ENCODE assay signal across 9 mouse cellular contexts in genomic region chr2:169634619-169635382, GRCm38 (mm10). TPM values are rescaled to one million over a fixed set of nuclear protein-coding genes. Genes with fewer than 3 reads are reported as not detected.
A peak's percentile ranks its signal among the peaks of the same experiment; 100 is the strongest.
DNase-seq lines count a peak whose midpoint lies in the region; ATAC-seq and TF ChIP-seq lines count a peak whose summit lies in the region.
"Had no signal": no experiment of that assay in that cellular context is flagged by ENCODE, and none has a peak within 500 bp of the region (broad histone marks: within the 10 kb centered on the region; RNA-seq: fewer than 3 reads in every experiment).

No protein-coding gene starts in this region.

- no peak for DNase-seq in heart, adult 2 months
- DNase-seq in heart, postnatal 25 days (ENCODE audit: low spot score) = no peak
- DNase-seq in hindbrain, embryonic 10.5 days (ENCODE audit: low spot score) = no peak
- no peak for DNase-seq in liver, postnatal 0 days
- DNase-seq in B cell, adult 2 months = no peak
- no peak for DNase-seq in frontal cortex, adult 2 months (ENCODE audit: extremely low spot score in 1 of 2, low spot score in 1 of 2)
- DNase-seq in layer of hippocampus, postnatal 36 days = no peak

- intact Hi-C loops in heart, adult 2 months (cut with DNase I) = loop anchor here (2.0 to 5.0 kb wide), 3 partner anchors 30 to 212 kb away; no protein-coding TSS in a partner anchor
- intact Hi-C loops in heart, postnatal 25 days (cut with DNase I) = loop anchor here (5.0 kb wide), 2 partner anchors 32 to 212 kb away; no protein-coding TSS in a partner anchor

- H3K4me1 ChIP-seq in heart, adult 2 months (ENCODE audit: control insufficient read depth, insufficient read depth, low read length) = peaks cover 2% of the 10 kb centered on the region; the same call in 1 of the 2 replicates
- H3K4me1 ChIP-seq in hindbrain, embryonic 10.5 days (replicated peaks) = peaks cover 42% of the 10 kb centered on the region
- peaks cover 2% of the 10 kb centered on the region; the same call in 1 of the 2 replicates for H3K4me1 ChIP-seq in liver, postnatal 0 days (ENCODE audit: insufficient read depth)

- peak overlapping the region; percentile 93 for H3K27ac ChIP-seq in heart, adult 2 months
- H3K27ac ChIP-seq in hindbrain, embryonic 10.5 days = peak overlapping the region; percentile 90; the same call in 1 of the 2 replicates
- peak overlapping the region; percentile 67; the same call in 1 of the 2 replicates for H3K27ac ChIP-seq in liver, postnatal 0 days (ENCODE audit: low read depth)

- H3K4me2 ChIP-seq in liver, postnatal 0 days (ENCODE audit: low read depth, low read length) = peak overlapping the region; percentile 77

- no peaks in the 10 kb centered on the region; the same call in 1 of the 2 replicates for H3K79me2 ChIP-seq in heart, adult 2 months (replicated peaks; ENCODE audit: control insufficient read depth, insufficient read depth, low read length)

- no peak for TF ChIP-seq CTCF in heart, adult 2 months (IDR thresholded peaks at IDR 0.05)
- TF ChIP-seq CTCF in liver, postnatal 0 days (IDR thresholded peaks at IDR 0.05; ENCODE audit: low read depth) = no peak

- peak overlapping the region; percentile 91 for H3K9ac ChIP-seq in heart, adult 2 months (ENCODE audit: low read depth, low read length)
- peak overlapping the region; percentile 73 for H3K9ac ChIP-seq in liver, postnatal 0 days (replicated peaks)

- ATAC-seq in CD4-positive, CD25-positive, alpha-beta regulatory T cell, adult 4 months = peak; percentile 51
- ATAC-seq in liver, postnatal 0 days = no peak

- H3K36me3 ChIP-seq in heart, adult 2 months (ENCODE audit: control insufficient read depth, insufficient read depth, low read length) = no peaks in the 10 kb centered on the region; the same call in 1 of the 2 replicates
- no peaks in the 10 kb centered on the region for H3K36me3 ChIP-seq in hindbrain, embryonic 10.5 days
- no peaks in the 10 kb centered on the region for H3K36me3 ChIP-seq in liver, postnatal 0 days (replicated peaks; ENCODE audit: insufficient read depth, low read length)

- no peaks in the 10 kb centered on the region for H3K27me3 ChIP-seq in heart, adult 2 months (ENCODE audit: control insufficient read depth, insufficient read depth, low read length)
- no peaks in the 10 kb centered on the region; the same call in 1 of the 2 replicates for H3K27me3 ChIP-seq in hindbrain, embryonic 10.5 days (ENCODE audit: insufficient read depth, poor library complexity, severe bottlenecking)
- peaks cover 11% of the 10 kb centered on the region; the same call in 1 of the 2 replicates for H3K27me3 ChIP-seq in liver, postnatal 0 days (ENCODE audit: insufficient read depth, low read length)
- H3K27me3 ChIP-seq: CH12.LX had no signal

- WGBS in heart, adult 2 months = 38% methylated on average over 17 of the region's 17 CpGs
- whole genome bisulfite sequencing in hindbrain, embryonic 10.5 days = 57% methylated on average over 17 of the region's 17 CpGs
- WGBS in liver, postnatal 0 days (ENCODE audit: insufficient replicate concordance) = 43% methylated on average over 17 of the region's 17 CpGs

- no peak for TF ChIP-seq EP300 in heart, adult 2 months (IDR thresholded peaks at IDR 0.05; ENCODE audit: insufficient read depth, low read depth, low read length)
- no peak for TF ChIP-seq EP300 in liver, postnatal 0 days (IDR thresholded peaks at IDR 0.05; ENCODE audit: low read depth)

- peak overlapping the region; percentile 80 for H3K4me3 ChIP-seq in heart, adult 2 months
- peak overlapping the region; percentile 77 for H3K4me3 ChIP-seq in hindbrain, embryonic 10.5 days
- H3K4me3 ChIP-seq in liver, postnatal 0 days (ENCODE audit: low read depth, low read length) = peak overlapping the region; percentile 58

- no peak for TF ChIP-seq POLR2A in heart, adult 2 months (IDR thresholded peaks at IDR 0.05; ENCODE audit: insufficient read depth, low read depth, low read length)

- H3K9me3 ChIP-seq in hindbrain, embryonic 10.5 days = no peaks in the 10 kb centered on the region
- H3K9me3 ChIP-seq in liver, postnatal 0 days (ENCODE audit: low read length) = no peaks in the 10 kb centered on the region

RNA-seq across cellular contexts. Expression of gene Tshz2, which starts 2.0 kb away (rescaled TPM):
- total RNA-seq in heart, adult 2 months (2021) = 10 to 100 TPM; 12.1 to 12.9 TPM
- 8.2 and 8.7 TPM in 2 replicates for polyA plus RNA-seq in heart, adult 2 months (2012; rRNA removed)
- total RNA-seq in heart, postnatal 25 days (2021) = 10 to 100 TPM; 12.8 to 14.4 TPM
- under 1 TPM in 1 of 2 experiments, not detected in 1; 0.83 TPM for polyA plus RNA-seq in CD4-positive, CD25-positive, alpha-beta regulatory T cell, adult 4 months (2017; shearing (Covaris generic))
- polyA plus RNA-seq in hindbrain, embryonic 10.5 days (2016; fragmentation: Nextera tagmentation; extraction: Ambion mirVana) = 3.0 and 5.1 TPM in 2 replicates
- polyA plus RNA-seq in liver, postnatal 0 days (2015; fragmentation: Nextera tagmentation; extraction: Ambion mirVana) = 1.3 and 1.5 TPM in 2 replicates
- polyA plus RNA-seq in frontal cortex, adult 2 months (2012; rRNA removed) = 20.3 and 21.5 TPM in 2 replicates
- total RNA-seq in layer of hippocampus, postnatal 36 days (2021) = 10 to 100 TPM; 29.6 to 34.3 TPM
- total RNA-seq: CH12.LX had no signal

RNA-seq across cellular contexts. Expression of gene Gm11011, which starts 47.3 kb away (rescaled TPM):
- total RNA-seq in heart, adult 2 months (2021) = not detected
- not detected in 2 replicates for polyA plus RNA-seq in heart, adult 2 months (2012; rRNA removed)
- not detected for total RNA-seq in heart, postnatal 25 days (2021)
- polyA plus RNA-seq in CD4-positive, CD25-positive, alpha-beta regulatory T cell, adult 4 months (2017; shearing (Covaris generic)) = not detected
- not detected in 2 replicates for polyA plus RNA-seq in hindbrain, embryonic 10.5 days (2016; fragmentation: Nextera tagmentation; extraction: Ambion mirVana)
- not detected in 2 replicates for polyA plus RNA-seq in liver, postnatal 0 days (2015; fragmentation: Nextera tagmentation; extraction: Ambion mirVana)
- not detected in 2 replicates for polyA plus RNA-seq in frontal cortex, adult 2 months (2012; rRNA removed)
- not detected for total RNA-seq in layer of hippocampus, postnatal 36 days (2021)
- total RNA-seq: CH12.LX had no signal
